Mouse (Mus musculus) A20 (cell line): Measurements from ENCODE around the gene Slc4a2.

Experiments used
- DNase-seq: peaks from one replicate; pipeline ENCODE4 v3.0.0-alpha.2; 2011; ENCODE audit warnings: low read depth, low spot score

The Slc4a2 gene

DNA sequence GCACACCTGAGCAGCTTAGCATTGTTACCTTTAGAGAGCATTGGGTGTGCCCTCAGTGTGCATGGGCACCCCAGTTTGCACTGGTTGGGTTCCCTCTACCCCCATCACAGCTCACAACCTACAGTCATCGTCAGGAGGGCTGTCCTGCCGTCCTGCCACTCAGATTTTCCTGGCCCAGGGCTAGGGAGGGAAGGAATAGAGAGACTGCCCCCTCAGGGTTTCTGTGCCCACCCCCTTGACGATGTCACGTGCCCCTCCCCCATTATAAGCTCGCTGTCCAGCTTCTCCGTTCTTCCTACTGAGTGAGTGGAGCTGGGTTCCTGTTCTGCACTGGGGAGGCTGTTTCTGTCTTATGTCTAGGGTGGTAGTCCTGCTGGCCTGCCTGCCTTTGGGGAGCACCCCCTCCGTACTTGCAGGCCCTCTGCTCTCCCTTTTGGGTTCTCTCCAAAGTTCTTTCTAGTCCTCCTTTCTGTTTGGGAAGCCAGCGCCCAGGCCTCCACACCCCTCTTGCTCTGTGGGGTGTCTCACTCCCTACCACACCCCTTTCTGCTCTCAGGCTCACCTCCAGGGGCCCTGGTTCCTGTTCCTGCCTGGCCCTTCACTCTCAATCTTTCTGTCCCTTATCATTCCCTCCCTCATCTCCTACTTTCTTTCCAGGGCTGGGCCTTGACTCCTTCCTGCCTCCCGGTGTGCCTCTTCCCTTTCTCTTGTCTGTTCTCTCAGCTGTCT lies 3.1 kb downstream of the Slc4a2 start:
- no peak for DNase-seq

DNA sequence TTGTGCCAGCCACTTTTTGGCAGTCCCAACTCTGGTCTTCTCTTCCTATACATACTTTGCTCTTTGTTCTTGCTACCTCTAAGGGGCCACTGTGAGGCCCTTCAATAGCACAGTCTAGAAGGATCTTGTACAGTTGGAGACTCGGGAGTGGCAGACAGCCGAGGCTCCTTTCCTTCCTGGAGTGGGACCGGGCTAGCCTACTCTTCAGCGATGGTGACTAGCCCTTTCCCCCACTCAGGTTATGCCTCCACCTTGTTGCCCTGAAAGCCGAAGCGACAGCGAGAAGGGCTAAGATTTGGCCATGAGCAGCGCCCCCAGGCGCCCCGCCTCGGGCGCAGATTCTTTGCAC lies 3.6 kb downstream of the Slc4a2 start:
- DNase-seq = no peak

GRCm38 (mm10) chr5:24427981-24428402 lies 4.4 kb downstream of the Slc4a2 start:
- DNase-seq = no peak

GRCm38 (mm10) chr5:24428596-24428995 lies 5.0 kb downstream of the Slc4a2 start:
- DNase-seq = no peak

DNA sequence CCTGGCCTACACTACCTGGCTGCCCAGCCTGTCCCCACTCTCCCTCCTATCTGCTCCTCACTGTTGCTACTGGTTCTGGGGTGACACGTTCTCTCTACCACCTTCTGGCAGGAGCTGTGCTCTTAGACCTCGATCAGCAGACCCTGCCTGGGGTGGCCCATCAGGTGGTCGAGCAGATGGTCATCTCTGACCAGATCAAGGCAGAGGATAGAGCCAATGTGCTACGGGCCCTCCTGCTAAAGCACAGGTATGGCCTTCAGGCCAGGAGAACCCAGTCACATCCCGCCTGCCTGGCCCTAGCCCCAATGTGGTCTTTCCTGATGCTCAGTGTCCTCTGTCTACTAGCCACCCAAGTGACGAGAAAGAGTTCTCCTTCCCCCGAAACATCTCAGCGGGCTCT lies 10.4 kb downstream of the Slc4a2 start:
- no peak for DNase-seq

DNA sequence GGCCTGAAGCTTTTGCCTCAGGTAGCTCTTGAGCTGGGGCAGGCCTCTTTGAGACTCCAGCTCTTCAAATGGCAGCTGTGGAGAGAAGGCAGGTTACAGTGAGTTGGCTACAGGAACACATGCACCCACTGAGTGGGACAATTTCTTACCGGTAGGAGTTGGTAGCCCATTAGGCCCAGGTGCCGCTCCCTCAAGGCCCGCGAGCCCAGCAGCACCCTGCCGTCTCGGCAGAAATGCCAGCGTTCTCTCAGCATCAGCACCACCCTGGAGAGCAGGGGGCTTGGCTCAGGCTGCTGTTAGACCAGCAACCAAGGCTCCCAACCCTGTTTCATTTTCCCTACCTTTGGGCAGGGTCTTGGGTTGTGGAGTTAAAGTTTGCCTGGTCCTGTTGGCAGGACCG lies 17.6 kb downstream of the Slc4a2 start:
- no peak for DNase-seq

- DNase-seq = no peak
These were observed 18.4 kb downstream of the Slc4a2 start for GRCm38 (mm10) chr5:24442029-24442428.

DNA sequence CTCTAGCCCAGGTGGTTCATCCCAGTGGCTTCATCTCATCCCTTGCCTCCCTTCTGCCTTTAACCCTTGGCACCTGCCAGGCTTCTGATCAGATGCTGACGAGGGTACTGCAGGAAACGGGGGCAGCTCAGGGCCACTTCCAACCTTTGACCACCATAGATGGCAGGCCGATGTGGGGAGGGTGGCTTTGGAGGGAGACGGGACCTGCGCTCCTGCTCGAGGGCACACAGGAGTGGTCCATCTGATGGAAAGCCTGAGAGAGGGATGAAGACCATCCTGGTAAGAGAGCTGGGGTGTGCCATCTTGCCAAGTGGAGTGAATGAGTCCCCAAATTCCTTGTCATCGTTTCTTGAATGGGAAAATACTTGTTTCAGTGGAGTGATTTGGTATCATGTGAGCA lies 19.6 kb downstream of the Slc4a2 start:
- no peak for DNase-seq

DNA sequence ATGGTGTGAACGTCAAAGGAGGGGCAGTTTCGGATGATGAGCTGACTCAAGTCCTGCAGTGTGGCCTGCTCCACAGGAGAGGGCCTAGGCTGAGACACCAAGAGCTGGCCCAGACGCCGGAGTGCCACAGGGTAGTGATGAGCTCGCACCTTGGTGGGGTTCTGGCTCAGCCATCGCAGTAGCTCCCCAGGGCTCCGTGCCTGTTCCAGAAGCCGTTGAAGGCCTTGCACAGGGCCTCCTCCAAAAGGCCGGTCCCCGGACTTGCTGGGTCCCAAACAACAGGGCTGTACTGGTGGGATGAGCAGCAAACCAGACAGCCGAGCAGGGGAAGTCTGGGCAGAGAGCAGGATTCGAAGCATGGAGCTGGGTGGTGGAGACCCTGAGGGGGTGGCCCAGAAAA lies 20.3 kb downstream of the Slc4a2 start:
- no peak for DNase-seq

DNA sequence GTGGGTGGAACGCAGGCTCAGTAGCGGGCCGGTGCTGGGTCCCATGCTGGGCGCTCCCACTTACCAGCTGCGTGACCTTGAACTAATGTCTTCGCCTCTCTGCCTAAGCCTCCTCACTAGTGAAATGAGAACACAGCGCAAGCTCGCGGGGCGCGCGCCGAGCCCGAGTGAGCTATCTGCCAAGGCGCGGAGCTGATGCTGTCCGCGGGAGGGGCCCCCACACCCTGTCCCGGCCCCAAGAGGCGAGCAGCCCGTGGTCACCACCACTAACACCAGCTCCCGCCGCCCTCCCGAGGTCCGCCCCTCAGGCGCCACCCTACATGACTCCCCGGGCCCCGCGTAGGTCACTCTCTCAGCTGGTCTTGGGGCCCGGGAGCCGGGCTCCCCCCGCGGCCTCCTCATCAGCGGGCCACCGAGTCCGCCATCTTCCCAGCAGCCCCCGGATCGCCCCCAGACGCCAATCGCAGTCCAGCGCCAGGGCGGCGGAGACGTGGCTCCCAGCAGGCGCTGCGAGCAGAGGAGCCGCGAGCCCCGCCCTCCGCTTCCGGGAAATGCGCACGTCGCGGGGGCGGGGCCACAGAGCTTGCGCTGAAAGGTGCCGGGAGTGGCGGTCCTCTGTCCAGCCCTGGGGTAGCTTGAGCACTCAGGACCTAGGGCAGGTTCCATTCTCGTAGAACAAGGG lies 21.2 kb downstream of the Slc4a2 start, which contains the start of gene Fastk:
TSS of gene Fastk (minus strand) at position 542 of the 682 bp plus-strand sequence.
- peak; percentile 94 for DNase-seq

- DNase-seq = no peak
These were observed 21.9 kb downstream of the Slc4a2 start for GRCm38 (mm10) chr5:24445428-24446080.

DNA sequence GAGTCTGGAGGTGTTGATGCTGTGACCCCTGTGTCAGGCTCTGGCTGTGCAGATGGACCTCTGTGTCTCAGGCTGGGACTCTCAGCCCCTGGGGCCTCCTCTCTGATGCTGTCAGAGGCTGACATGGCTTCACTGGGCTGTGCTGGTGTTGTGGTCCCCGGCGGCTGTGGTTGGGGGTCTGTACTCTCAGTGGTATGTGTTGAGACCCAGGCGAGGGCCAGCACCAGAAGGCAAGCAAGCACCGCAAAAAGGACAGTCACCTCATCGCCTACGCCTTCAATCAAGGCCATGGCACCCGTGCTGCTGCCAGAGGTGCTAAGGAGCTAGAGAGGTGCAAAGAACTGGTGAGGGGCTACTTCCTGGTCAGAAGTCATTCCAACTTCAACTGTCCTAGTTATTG lies 23.0 kb downstream of the Slc4a2 start:
- no peak for DNase-seq

GRCm38 (mm10) chr5:24447624-24448298 lies 24.1 kb downstream of the Slc4a2 start, which contains the start of gene Tmub1:
Gene Tmub1, minus strand, starts transcription at chr5:24447854.
- peak; percentile 96 for DNase-seq

- DNase-seq = peak; percentile 93
These were observed 27.8 kb downstream of the Slc4a2 start for GRCm38 (mm10) chr5:24451264-24452029.

GRCm38 (mm10) chr5:24452030-24452690 lies 28.5 kb downstream of the Slc4a2 start, which contains the start of gene Agap3:
Gene Agap3, plus strand, starts transcription at chr5:24452177.
- DNase-seq = peak; percentile 56

DNA sequence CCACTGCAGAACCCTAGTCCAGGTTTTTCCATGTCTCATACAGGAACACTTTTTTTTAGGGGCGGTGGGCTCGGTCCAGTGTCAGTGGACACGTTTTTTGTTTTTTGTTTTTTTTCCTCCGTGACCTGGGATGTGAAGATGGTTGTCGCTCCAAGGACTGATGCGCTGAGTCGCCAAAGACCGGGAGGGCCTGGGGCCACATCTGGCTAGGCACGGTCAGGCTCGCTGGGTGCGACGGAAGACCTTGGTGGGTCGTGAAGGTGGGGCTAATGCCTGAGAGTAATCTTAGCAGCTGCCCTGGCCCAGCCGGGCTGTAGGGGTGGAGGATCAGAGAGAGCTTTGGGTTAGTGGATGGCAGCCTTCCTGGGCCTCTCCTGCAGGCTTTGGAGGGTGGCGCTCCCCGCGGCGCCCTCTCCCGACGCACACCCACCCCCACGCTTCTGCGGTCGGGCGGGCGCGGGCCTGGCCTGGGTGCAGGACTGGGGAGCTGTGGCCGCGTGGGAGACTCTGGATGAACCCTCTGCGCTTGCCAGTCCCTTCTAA lies 29.1 kb downstream of the Slc4a2 start:
- peak; percentile 60 for DNase-seq

DNA sequence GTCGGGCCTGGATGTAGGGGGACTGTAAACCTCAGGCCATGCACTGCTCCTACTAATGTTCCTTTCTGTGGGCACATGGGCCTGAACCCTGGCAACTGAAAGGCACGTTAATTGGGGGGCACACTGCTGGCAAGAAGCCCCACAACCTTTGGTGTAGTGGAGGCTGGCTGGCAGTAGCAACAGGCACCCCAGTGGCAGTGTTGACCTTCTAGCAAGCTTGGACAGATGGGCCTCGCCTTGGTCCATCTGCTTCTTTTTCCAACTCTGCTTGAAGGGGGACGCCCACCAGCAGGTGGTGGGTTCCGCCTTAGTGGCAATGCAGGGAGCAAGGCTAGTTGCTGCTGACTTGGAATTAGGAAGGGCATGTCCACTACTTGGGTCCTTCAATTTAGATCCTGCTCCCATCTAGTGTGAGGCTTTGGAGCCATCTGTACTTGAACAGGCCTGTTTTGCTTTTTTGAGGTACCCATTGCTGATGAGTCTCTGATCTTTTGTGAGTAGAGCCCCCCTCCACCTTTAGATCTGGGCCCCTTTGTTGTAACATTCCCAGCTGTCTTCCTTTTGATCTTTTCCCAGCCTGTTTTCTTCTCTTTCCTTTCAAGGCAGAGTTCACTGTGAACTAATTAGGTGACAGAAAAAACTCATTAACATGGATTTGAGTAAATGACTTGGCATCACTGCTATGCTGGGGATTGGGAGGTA lies 29.8 kb downstream of the Slc4a2 start:
- no peak for DNase-seq

GRCm38 (mm10) chr5:24453985-24454303 lies 30.3 kb downstream of the Slc4a2 start:
- no peak for DNase-seq

DNA sequence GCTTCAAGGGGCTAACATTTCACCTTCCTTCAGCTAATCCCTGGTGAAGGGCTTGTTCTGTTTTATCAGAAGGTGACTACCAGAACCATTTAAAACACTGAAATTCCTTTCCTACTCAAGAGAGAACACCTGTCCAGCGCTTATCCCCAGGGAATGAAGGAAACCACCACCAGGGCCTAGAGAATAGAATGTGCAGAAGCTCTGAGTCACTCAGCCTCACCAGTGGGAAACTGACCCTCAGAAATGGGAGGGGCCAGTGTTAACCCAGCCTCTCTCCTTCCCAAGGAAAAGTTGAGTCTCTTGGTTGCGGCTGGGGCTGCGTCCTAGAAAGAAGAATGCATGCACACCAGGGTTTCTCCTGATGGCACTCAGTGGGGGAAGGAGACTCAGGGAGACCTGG lies 31.4 kb downstream of the Slc4a2 start:
- no peak for DNase-seq

DNA sequence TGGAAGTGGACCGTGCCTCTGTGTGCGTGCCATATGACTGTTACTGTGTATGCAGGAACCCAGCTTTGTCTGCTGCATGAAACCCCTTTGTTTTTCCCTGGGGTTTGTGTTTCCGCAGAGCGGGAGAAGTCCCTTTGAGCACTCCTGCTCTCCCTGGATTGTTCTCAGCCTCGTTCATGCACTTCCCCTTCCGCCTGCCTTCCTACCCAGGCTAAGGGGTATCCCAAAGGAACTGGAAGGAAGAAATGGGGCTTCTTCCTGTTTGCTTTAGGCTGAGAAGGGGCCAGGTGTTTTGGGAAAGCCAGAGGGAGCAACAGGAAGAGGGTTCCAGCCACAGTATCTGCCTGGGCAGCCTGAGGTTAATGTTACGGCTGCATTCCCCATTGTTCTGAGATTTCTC lies 32.0 kb downstream of the Slc4a2 start:
- no peak for DNase-seq
